Mouse (Mus musculus) left cerebral cortex, postnatal 4 days (tissue): ENCODE results near the gene Gm26657. TPM values are rescaled to one million over a fixed set of nuclear protein-coding genes. Genes with fewer than 3 reads are reported as not detected.

Experiments used
- DNase-seq: peaks from one replicate; pipeline ENCODE4 v3.0.0-alpha.2; 2022
- intact Hi-C: fragments of 180-260 bp; cut with DNase I; formaldehyde crosslinking; loops from one replicate; pipeline ENCODE4 v1.15.1; 2025
- total RNA-seq, 2 experiments: library from RNA; stranded (reverse); gene quantifications; 2 replicates each; pipeline ENCODE4 v1.2.3; 2021

Gm26657 gene
- total RNA-seq = not detected

GRCm38 (mm10) chr4:56740020-56740485 lies at the start of gene Gm26657:
Gene Gm26657 (plus strand): TSS chr4:56740070.
- no peak for DNase-seq

DNA sequence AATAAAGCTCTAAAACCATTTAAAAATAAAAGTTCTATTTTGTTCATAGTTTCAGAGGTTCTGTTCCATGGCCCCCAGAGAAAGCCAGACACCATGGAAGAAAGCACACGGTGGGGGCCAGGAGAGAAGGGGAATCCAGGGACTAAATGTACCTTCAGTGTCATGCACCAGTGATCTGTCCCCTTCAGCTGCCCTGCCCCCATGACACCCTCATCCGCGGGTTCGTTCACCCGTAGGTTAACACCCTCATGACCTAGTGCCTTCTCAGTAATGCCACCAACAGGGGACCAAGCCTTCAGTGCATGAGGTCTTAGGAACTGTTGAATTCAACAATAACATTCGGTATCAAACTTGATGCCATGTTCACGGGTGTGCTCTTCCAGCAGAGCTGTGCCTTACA lies 43.5 kb upstream of the Gm26657 start:
- DNase-seq = no peak
- intact Hi-C loops = no loop called here

More at GRCm38 (mm10) chr4:56740020-56740485, at the start of gene Gm26657:
- intact Hi-C loops = no loop called here

DNA sequence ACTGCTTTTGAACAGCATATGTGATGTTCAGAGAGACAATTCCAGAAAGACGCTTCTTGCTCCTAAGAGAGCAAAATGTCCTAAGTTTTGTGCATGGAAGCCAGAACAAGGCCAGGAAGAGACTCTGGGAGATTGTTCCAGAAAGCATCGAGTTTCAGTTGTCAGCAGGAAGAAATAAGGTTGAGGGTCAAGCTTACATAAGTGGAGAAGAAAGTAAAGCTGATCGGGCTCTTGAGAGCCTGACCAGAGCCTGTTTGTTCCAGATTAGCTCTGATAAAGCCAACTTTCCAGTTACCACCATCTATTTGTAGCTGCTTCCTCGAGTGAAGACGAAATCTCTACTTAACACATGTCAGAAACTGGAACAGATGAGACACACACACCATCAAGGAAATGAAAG lies 41.2 kb upstream of the Gm26657 start:
- DNase-seq = no peak
- intact Hi-C loops = no loop called here

DNA sequence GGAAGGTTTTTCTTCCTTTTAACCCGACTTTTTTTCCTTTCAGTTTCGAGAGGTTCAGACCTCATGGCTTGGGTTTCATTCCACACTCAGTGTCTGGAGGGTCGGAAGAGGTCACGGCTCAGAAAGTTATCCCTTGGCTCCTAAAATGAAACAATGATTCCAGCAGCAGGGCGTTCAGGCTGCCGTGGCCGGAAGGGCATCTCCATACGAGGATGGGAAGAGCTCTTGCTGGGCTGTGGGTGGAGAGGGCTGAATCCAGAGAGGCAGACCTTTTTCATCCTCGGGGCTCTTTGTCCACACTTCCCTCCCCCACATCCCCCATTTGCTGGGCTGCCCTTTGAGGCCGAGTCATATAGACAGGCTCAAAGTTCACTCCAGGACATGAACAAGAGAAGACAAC lies 37.6 kb upstream of the Gm26657 start:
- intact Hi-C loops = no loop called here
- DNase-seq = no peak

- intact Hi-C loops = no loop called here
- no peak for DNase-seq
Observed at GRCm38 (mm10) chr4:56713155-56713554, 26.7 kb upstream of the Gm26657 start.

DNA sequence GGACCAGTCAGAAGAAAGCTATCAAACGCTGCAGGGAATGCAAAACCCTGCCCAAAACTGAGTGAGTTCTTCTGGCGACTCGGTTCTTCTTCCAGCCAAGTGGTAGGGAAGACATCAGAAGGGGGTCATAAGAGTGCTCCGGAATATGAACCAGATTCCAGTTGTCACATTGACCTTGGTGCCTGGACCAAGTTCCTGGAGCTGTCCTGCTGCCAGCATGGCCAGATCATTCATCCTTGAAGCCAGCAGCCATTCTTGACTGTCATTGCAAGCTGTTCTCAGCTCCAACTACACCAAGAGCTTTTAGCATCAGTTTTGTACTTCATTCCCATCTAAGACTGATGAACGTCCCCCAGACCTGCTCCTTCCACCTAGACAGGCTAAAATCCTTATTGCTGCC lies 23.1 kb upstream of the Gm26657 start:
- intact Hi-C loops = no loop called here
- DNase-seq = no peak

DNA sequence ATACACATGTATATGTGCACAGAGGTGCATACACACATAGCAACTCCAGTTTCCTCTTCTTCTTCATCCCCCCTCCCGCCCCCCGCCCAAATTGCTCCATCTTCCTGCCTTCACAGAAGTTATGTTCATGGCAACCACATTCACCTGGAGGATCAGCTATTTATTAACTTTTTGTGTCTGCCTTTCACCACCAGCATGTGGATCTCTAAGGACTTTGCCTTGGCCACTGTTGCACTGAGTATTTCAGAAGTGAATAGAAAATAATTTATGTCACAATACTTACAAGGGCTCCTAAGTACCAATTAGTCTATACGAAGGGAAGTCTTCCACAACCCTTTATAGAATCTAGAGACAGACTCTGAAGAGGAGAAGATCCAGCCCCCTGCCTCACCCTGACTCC lies 21.9 kb upstream of the Gm26657 start:
- intact Hi-C loops = no loop called here
- no peak for DNase-seq

- DNase-seq = no peak
- intact Hi-C loops = no loop called here
Observed at GRCm38 (mm10) chr4:56718573-56719442, 21.1 kb upstream of the Gm26657 start.

GRCm38 (mm10) chr4:56719456-56719855 lies 20.4 kb upstream of the Gm26657 start:
- intact Hi-C loops = no loop called here
- DNase-seq = no peak

DNA sequence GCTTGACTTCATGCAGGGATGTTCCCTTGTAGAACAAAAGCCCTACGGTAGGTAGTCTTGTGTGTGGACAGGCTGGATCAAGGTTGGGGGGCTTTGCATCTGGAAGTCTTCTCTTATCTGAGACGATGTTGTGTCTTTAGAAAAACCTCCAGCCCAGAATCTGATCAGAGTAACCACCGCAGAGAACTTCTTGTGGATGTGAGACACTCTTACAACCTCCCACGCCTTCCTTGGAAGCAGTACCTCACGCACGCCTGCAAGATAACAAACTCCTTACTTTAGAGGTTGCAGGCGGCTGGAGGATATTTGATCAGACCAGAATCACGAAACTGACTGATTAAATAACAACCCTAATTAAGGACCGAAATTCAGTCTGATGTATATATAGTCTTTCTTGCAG lies 19.5 kb upstream of the Gm26657 start:
- DNase-seq = no peak
- intact Hi-C loops = no loop called here

DNA sequence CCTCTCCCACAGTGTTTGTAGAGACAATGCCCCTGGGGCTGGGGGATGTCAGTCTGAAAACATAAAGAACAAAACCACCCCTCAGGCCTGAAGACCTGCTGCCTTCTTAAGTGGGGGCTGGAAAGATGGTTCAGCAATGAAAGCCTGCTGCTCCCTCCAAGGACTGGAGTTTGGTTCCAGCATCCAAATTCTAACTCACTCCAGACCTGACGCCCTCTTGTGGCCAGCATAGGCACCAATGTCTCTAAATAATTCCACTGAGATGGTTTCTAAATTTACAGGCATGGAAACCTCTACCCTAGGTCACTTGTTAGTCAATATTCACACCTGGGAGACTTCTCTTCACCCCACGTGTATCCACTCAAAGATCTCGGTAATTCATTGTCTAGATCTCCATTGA lies 18.4 kb upstream of the Gm26657 start:
- DNase-seq = peak; percentile 38
- intact Hi-C loops = no loop called here

- no peak for DNase-seq
- intact Hi-C loops = no loop called here
Observed at GRCm38 (mm10) chr4:56722346-56722745, 17.5 kb upstream of the Gm26657 start.

- DNase-seq = no peak
- intact Hi-C loops = no loop called here
Observed at GRCm38 (mm10) chr4:56723237-56723636, 16.6 kb upstream of the Gm26657 start.

GRCm38 (mm10) chr4:56725839-56726238 lies 14.0 kb upstream of the Gm26657 start:
- DNase-seq = no peak

GRCm38 (mm10) chr4:56740611-56741010 lies 741 bp downstream of the Gm26657 start:
- intact Hi-C loops = no loop called here
- no peak for DNase-seq

More at GRCm38 (mm10) chr4:56725839-56726238, 14.0 kb upstream of the Gm26657 start:
- intact Hi-C loops = no loop called here

GRCm38 (mm10) chr4:56741041-56741493 lies 1.2 kb downstream of the Gm26657 start, which contains the start of gene Actl7b:
Gene Actl7b (minus strand): TSS chr4:56741443.
- intact Hi-C loops = no loop called here
- DNase-seq = no peak

DNA sequence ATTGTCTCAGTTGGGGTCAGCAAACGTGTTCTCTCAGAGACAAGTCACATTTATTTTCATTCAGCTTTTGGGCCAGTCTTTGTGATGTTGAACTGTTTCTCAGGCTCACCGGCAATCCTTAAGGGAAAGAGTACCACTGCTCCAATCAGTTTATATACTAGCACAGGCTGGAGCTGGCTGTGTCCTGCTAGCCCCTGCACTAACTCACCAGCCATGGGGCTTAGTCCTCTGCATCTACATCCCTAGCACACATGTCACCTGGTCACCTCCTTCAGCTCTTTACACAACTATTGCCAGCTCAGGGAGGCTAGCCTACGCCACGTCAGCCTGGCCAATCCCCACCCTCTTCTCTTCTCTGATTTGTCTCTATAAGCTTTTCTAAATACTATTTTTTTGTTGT lies 2.8 kb downstream of the Gm26657 start:
- DNase-seq = no peak
- intact Hi-C loops = no loop called here

DNA sequence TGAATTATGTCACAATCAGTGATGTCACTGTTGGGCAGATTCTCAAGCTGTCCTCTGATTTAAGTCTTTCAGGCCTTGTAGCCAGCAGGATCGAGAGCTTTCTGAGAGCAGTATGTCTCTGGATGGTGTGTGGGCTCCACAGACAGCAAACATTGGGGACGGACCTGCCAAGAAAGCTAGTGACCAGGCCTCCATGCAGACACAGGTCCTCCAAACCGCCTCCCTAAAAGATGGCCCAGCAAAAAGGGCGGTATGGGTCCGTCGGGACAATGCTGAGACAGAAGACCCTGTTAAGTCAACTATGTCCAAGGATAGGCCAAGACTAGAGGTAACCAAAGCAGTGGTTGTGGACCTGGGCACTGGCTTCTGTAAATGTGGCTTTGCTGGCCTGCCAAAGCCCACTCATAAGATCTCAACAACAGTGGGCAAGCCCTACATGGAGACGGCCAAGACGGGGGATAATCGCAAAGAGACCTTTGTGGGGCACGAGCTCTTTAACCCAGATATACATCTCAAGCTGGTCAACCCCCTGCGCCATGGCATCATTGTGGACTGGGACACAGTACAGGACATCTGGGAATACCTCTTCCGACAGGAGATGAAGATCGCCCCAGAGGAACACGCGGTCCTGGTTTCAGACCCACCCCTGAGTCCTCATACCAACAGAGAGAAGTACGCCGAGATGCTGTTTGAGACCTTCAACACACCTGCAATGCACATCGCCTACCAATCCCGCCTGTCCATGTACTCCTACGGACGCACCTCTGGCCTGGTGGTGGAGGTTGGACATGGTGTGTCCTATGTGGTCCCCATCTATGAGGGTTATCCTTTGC lies 3.7 kb downstream of the Gm26657 start, which contains the start of gene Actl7a:
Actl7a (plus strand) TSS at position 51 of the 833 bp plus-strand sequence.
- intact Hi-C loops = no loop called here
- DNase-seq = no peak

DNA sequence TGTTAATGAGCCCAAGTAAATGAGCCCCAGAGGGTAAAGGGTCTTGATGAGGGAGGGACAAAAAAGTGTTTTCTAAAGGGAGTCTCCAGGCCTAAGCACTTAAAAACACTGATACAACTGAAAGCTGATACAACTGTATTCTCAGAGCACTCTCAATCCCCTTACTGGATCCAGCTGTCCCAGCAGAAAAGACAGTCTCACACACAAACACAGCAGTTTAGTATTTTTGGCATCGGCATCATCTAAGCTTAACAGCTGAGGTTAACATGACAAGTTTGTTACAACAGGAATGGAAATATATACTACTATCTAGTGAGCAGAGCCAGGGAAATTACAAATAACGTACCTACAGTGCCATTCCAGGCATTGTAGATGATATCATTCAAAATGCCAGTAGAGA lies 6.5 kb downstream of the Gm26657 start:
- DNase-seq = no peak
- intact Hi-C loops = no loop called here

GRCm38 (mm10) chr4:56747456-56747855 lies 7.6 kb downstream of the Gm26657 start:
- intact Hi-C loops = no loop called here
- DNase-seq = no peak

- no peak for DNase-seq
- intact Hi-C loops = no loop called here
Observed at GRCm38 (mm10) chr4:56756021-56756420, 16.2 kb downstream of the Gm26657 start.
